Mouse (Mus musculus): Measurements from ENCODE around the gene Ears2.
"Not testable (repeated sequence)": the region's sequence is repeated elsewhere in the genome, so short reads cannot be mapped to it uniquely, and the experiment has no call there.

Gene Ears2

DNA sequence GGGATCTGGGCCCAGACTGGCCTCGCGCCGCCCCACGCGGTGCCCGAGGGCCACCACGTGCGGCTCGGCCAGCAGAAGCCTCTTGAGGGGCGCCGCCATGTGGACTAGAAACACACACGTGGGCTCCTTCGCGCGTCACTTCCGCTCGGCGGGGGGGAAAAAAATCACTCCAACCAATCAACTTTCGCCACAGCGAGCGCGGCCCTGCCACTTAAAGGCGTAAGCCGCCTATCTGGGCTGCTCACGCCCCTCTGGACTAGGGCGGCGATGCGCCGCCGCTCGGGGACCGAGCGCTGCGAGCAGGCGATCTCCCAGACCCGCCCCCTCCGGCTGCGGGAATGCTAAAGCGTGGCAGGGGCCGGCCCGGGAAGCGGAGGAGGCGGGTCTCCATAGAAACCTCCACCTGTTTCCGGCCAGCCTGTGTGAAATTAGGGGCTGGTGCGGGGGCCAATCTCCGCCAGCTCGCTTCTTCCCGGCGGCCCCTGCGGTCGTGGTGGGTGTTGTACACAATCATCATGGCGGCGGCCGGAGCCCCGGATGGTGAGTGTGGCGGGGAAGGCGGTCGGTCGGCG, at the start of gene Ears2, which contains the start of gene Ubfd1:
Gene Ears2 (minus strand): TSS at position 319 of the 572 bp plus-strand sequence.
Gene Ubfd1 (plus strand): TSS at position 231 of the 572 bp plus-strand sequence.
- peak; percentile 94 for DNase-seq

GRCm38 (mm10) chr7:122108206-122108605, 41.1 kb upstream of the Ears2 start:
- no peak for DNase-seq

GRCm38 (mm10) chr7:122101747-122102244, 34.7 kb upstream of the Ears2 start, which contains the start of gene Ndufab1:
Gene Ndufab1, minus strand, starts transcription at chr7:122101886.
- DNase-seq = peak; percentile 84

DNA sequence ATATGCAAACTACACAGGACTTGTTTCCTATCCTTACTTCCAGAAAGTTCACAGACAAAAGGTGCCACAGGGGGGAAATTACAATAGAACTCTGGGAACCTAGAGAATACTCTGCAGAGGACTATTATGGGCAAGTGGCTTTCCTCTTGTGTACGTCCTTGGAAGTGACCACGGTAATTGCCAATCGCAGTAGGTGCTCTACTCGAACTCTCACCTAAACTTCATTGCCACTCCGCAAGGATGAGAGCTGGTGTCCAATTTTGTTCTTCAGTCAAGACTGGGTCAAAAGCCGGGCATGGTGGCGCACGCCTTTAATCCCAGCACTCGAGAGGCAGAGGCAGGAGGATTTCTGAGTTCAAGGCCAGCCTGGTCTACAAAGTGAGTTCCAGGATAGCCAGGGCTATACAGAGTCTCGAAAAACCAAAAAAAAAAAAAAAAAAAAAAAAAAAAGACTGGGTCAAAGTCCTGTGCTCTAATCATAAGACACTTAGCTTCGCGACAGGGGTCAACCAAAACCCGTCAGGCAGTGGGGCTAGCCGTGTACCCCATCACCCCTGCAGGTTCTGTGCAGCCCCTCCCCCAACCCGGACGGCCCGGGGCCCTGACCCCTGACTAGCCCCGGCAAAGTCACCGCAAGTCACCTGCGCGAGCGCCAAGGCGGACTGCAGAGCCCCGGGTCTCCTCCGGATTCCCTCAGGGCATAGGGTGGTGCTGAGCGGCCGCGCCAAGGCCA, 34.1 kb upstream of the Ears2 start:
- DNase-seq = not testable (repeated sequence)

- peak; percentile 29 for DNase-seq
Observed at GRCm38 (mm10) chr7:122099222-122099621, 32.2 kb upstream of the Ears2 start.

DNA sequence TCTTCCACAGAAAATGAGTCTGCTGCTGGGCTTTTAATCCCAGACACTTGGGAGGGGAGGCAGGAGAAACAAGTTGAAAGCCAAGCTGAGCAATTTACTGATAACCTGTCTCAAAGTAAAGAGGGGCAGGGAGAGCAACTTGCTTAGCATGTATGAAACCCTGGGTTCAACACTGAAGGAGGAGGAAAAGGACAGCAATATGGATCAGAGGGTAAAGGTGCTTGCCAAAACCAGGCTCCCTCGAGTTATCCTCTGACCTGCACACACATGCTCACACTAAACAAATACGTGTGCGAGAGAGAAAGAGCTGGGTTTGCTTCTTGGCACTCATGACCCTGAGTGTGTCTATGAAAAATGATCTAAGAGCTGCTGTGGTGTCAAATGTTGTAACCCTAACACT, 30.9 kb upstream of the Ears2 start:
- no peak for DNase-seq

DNA sequence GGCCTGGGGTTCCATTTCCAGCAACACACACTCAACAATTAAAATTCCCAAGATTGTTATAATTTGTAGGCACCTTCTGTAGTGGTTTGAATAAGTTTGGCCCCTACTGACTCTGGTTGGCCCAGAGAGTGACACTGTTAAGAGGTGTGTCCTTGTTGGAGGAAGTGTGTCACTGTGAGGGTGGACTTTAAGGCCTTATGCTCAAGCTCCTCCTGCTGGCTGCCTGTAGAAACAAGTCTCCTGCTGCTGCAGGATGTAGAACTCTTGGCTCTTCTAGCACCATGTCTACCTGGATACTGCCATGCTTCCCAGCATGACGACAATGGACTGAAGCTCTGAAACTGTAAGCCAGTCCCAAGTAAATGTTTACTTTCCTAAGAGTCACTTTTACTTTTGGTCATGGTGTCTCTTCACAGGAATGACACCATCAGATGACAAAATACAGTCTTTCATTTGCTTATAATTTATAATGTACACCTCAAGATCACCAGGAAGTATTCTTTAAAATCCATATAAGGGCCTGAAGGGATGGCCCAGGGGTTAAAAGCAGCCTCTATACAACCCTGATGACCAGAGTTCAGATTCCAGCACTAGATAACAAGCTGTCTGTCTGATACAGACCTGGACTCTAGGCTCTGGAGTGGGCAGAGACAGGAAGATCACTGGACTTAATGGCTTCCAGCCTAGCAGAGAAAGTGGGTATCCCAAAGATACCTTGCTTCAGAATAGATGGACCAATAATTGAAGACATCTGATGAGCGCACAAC, 27.7 kb upstream of the Ears2 start:
- DNase-seq = no peak

DNA sequence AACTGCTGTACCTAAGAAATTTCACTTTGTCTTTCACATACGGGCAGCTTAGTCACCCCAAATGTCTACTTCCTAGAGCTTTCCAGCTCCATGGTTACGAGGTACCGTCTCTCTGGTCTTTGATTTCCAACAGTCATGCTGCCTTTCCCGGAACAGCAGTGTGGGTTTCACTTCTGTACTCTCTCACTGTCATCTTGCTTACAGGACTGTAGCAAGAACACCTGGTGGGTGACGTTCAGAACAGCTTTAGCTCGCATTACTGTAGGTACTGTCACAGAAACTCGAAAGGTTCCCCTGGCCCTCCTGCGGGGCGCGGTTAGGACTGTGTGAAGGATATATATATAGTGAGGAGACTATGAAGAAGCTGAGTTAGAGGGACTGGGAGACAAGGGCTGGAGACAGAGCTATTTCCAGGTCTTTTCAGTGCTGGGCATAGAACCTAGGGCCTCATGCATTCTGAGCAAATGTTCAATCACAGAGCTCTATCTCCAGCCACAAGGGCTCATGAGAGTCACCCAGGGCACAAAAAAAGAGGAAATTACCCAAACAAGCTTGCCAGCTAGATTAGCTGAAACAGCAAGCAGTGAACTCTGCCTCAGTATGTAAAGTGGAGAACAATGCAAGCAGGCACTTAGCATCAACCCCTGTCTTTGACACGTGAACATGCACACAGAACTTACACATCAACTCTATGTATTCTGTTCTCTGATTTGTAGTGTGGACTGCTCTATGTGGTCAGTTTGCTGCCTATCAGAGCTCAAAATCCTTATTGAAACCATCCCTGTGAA, 20.3 kb upstream of the Ears2 start:
- no peak for DNase-seq

- no peak for DNase-seq
Observed at GRCm38 (mm10) chr7:122081071-122081470, 14.0 kb upstream of the Ears2 start.

GRCm38 (mm10) chr7:122079798-122080554, 12.9 kb upstream of the Ears2 start:
- no peak for DNase-seq

GRCm38 (mm10) chr7:122074374-122074773, 7.3 kb upstream of the Ears2 start:
- DNase-seq = no peak

DNA sequence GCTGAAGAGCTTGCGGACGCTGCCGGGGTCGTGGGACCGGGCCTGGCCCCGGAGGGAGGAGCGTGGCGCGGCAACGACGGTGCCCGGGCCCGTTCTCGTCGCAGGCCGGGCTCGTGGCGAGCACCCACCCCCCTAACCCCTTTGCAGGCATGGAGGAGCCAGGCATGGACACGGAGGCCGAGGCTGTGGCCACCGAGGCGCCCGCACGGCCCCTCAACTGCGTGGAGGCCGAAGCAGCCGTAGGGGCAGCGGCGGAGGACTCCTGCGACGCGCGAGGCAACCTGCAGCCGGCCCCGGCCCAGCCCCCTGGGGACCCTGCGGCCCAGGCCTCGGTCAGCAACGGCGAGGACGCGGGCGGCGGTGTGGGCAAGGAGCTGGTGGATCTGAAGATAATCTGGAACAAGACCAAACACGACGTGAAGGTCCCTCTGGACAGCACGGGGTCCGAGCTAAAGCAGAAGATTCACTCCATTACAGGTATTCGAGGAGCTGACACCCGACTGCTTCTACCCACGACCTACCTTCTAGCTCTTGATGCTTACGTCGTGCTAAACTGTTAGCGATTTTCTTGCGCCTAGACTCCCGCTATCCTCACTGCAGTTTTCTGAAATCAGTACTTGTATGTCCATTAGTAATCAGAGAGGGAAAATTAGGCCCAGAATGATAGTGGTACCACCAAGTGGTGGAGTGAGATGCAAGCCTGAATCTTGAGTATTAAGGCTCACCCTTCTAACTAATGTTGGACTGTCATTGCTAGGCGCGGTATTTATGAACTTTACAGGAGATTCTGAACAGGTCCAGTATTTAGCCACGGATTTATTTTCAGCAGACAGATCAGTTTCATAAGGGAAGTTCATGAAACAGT, 686 bp upstream of the Ears2 start:
- DNase-seq = no peak

DNA sequence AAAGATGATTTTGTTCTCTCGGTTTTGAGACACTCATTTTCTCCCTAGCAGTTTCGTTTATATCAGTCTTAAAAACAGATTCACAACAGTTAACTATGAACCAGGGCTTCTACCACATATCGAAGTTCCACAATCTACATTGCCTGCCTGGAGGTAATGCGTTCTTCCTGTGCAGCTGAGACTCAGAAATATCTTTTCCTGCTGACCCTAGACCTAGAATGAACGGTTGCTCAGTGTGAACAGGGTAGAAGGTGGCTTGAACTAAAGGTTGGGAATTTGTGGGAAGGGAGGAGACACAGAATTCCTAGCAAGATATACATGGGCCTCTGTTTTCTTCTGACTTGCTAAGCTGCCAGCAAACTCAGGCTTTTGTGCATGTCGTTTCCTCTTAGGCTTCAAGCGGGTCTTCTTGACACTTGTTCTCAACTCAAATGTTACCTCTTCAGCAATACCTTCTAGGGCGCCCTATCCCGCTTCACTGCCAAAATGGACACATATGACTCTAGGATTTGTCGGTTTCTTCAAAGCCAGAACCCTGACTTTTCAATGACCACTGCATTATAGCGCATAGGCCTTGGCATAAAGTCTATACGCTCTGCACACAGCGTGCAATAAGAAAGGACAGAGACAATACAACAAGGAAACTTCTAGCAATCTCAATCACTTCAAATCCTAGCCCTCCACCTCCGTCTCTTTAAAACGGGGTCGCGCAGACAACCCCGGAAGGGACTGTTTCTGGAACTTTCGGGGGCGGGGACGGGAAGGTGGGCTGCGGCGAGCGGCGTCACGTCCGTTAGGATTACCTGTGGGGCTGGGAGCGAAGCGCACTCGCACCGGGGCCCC, 740 bp downstream of the Ears2 start:
- no peak for DNase-seq

DNA sequence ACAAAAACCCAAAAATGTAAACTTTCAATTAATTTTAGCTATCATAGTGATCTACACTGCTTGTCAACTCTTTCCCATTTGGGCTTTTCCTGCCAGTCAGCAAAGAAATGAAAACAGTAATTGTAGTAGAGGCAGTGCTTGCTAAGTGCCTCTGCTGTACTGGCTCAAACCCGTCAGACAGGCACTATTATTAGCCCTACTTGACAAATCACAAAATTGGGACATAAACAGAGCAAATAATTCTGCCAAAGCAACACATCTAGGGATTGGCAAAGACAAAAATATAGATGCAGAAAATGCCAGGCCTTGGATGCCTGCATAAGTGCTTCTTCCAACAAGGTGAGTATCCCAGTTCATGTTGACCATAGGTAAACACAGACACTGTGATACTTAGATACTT, 1.4 kb downstream of the Ears2 start:
- DNase-seq = no peak

- DNase-seq = no peak
Observed at GRCm38 (mm10) chr7:122056633-122057032, 10.4 kb downstream of the Ears2 start.

GRCm38 (mm10) chr7:122050834-122051233, 16.2 kb downstream of the Ears2 start:
- DNase-seq = no peak

- no peak for DNase-seq
Observed at GRCm38 (mm10) chr7:122048191-122048590, 18.9 kb downstream of the Ears2 start.

GRCm38 (mm10) chr7:122046813-122047212, 20.2 kb downstream of the Ears2 start:
- no peak for DNase-seq

DNA sequence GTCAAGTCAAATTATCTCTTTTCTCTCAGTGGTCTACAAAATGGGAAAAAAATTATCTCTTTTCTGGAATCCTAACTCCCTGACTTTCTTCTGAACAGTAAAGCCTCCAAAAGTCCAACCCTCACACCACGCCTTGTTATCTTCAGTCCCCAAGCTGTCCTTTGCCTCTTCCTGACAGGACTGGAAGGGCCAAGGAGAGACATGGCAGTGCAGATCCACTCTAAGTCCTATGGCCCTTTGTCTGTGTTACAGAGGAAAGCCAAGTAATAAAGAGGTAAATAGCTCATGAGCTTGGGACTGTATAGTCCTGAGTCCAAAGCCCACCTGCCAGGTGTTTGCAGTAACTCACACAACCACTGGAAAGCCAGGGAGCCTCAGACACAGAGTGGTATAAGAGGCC, 21.4 kb downstream of the Ears2 start:
- no peak for DNase-seq

DNA sequence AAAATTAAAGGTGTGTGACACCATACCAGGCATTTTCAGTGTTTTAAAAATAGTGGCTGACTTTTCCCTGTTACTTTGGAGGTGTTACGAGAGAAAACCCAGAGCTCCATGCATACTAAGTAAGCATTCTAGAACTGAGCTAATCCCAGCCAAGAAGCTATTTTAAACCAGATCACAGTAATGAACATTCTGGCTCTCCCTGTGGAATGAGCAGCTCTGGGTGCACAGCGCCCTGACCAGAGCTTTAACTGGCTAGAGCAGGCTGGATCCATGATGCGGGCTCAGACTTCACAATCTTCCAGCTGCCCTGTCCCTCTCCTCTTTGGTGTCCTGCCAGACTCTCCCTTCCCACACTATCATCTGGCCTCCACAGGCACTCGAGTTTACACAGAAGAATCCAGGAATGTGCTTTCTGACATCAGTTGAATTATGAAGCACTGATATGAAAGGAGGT, 21.9 kb downstream of the Ears2 start:
- DNase-seq = no peak
